Mouse (Mus musculus): ENCODE measurements at regions not wholly inside any gene's neighbourhood (a gene's known extent, or its start where the extent isn't known, plus 50 kb on each side); places are given as distances from the start of the nearest gene placed in this dataset.

- DNase-seq (ENCODE audit: low spot score, missing footprints) (no peak), ATAC-seq (ENCODE audit: low FRiP score) (no peak)
- H3K4me2 ChIP-seq: no peak overlapping the region
Observed at GRCm38 (mm10) chr6:52105031-52105593, 53.0 kb downstream of the Hoxa1 start.

GRCm38 (mm10) chr6:52104141-52104540 is 54.0 kb downstream of the Hoxa1 start:
- Histone ChIP-seq H3K36me3 (ENCODE audit: control insufficient read depth, insufficient read depth, low read length) (no peaks in the 10 kb centered on the region), H3K4me1 (ENCODE audit: control insufficient read depth, insufficient read depth, low read length) (no peaks in the 10 kb centered on the region; the same call in 1 of the 2 replicates), H3K27ac (ENCODE audit: low read depth, low read length) (no peak overlapping the region), H3K9me3 (ENCODE audit: control insufficient read depth, low read length) (no peaks in the 10 kb centered on the region), H3K9ac (ENCODE audit: low read length) (no peak overlapping the region), H3K4me3 (ENCODE audit: low read depth, low read length) (no peak overlapping the region), H3K4me2 (no peak overlapping the region), H3K27me3 (ENCODE audit: control insufficient read depth, insufficient read depth, low read length) (no peaks in the 10 kb centered on the region)
- WGBS: 94% methylated on average over 11 of the region's 11 CpGs
- ATAC-seq (ENCODE audit: low FRiP score) (no peak), DNase-seq (ENCODE audit: low spot score, missing footprints) (no peak)

More at GRCm38 (mm10) chr6:52105031-52105593, 53.0 kb downstream of the Hoxa1 start:
- 32% methylated on average over 13 of the region's 13 CpGs for WGBS
- Histone ChIP-seq H3K4me1 (ENCODE audit: control insufficient read depth, insufficient read depth, low read length) (no peaks in the 10 kb centered on the region; the same call in 1 of the 2 replicates), H3K27ac (ENCODE audit: low read depth, low read length) (no peak overlapping the region), H3K9me3 (ENCODE audit: control insufficient read depth, low read length) (no peaks in the 10 kb centered on the region), H3K9ac (ENCODE audit: low read length) (no peak overlapping the region), H3K4me3 (ENCODE audit: low read depth, low read length) (no peak overlapping the region), H3K27me3 (ENCODE audit: control insufficient read depth, insufficient read depth, low read length) (no peaks in the 10 kb centered on the region), H3K36me3 (ENCODE audit: control insufficient read depth, insufficient read depth, low read length) (no peaks in the 10 kb centered on the region)

- no peaks in the 10 kb centered on the region for H3K36me3 ChIP-seq (ENCODE audit: control insufficient read depth, insufficient read depth, low read length)
- H3K27me3 ChIP-seq (ENCODE audit: control insufficient read depth, insufficient read depth, low read length): no peaks in the 10 kb centered on the region
- no peaks in the 10 kb centered on the region; the same call in 1 of the 2 replicates for H3K4me1 ChIP-seq (ENCODE audit: control insufficient read depth, insufficient read depth, low read length)
- DNase-seq (ENCODE audit: low spot score, missing footprints): no peak
- H3K4me2 ChIP-seq: no peak overlapping the region
- H3K27ac ChIP-seq (ENCODE audit: low read depth, low read length): no peak overlapping the region
- 88% methylated on average over 7 of the region's 7 CpGs for WGBS
- no peak for ATAC-seq (ENCODE audit: low FRiP score)
- H3K9ac ChIP-seq (ENCODE audit: low read length): no peak overlapping the region
- no peaks in the 10 kb centered on the region for H3K9me3 ChIP-seq (ENCODE audit: control insufficient read depth, low read length)
- no peak overlapping the region for H3K4me3 ChIP-seq (ENCODE audit: low read depth, low read length)
Observed at GRCm38 (mm10) chr6:52103661-52104060, 54.5 kb downstream of the Hoxa1 start.

GRCm38 (mm10) chr6:52102699-52103098 is 55.4 kb downstream of the Hoxa1 start:
- Histone ChIP-seq H3K36me3 (ENCODE audit: control insufficient read depth, insufficient read depth, low read length) (no peaks in the 10 kb centered on the region), H3K4me2 (no peak overlapping the region), H3K27ac (ENCODE audit: low read depth, low read length) (no peak overlapping the region), H3K27me3 (ENCODE audit: control insufficient read depth, insufficient read depth, low read length) (no peaks in the 10 kb centered on the region), H3K9me3 (ENCODE audit: control insufficient read depth, low read length) (no peaks in the 10 kb centered on the region), H3K9ac (ENCODE audit: low read length) (no peak overlapping the region), H3K4me3 (ENCODE audit: low read depth, low read length) (no peak overlapping the region), H3K4me1 (ENCODE audit: control insufficient read depth, insufficient read depth, low read length) (no peaks in the 10 kb centered on the region; the same call in 1 of the 2 replicates)
- WGBS: 60% methylated on average over 8 of the region's 8 CpGs
- ATAC-seq (ENCODE audit: low FRiP score) (no peak), DNase-seq (ENCODE audit: low spot score, missing footprints) (no peak)

GRCm38 (mm10) chr6:52102179-52102578 is 55.9 kb downstream of the Hoxa1 start:
- no peak for ATAC-seq (ENCODE audit: low FRiP score)
- WGBS: 75% methylated on average over 8 of the region's 8 CpGs
- Histone ChIP-seq H3K9me3 (ENCODE audit: control insufficient read depth, low read length) (no peaks in the 10 kb centered on the region), H3K36me3 (ENCODE audit: control insufficient read depth, insufficient read depth, low read length) (no peaks in the 10 kb centered on the region), H3K27ac (ENCODE audit: low read depth, low read length) (no peak overlapping the region), H3K4me1 (ENCODE audit: control insufficient read depth, insufficient read depth, low read length) (no peaks in the 10 kb centered on the region; the same call in 1 of the 2 replicates), H3K9ac (ENCODE audit: low read length) (no peak overlapping the region), H3K4me3 (ENCODE audit: low read depth, low read length) (no peak overlapping the region), H3K4me2 (no peak overlapping the region), H3K27me3 (ENCODE audit: control insufficient read depth, insufficient read depth, low read length) (no peaks in the 10 kb centered on the region)
- peak; percentile 73 for DNase-seq (ENCODE audit: low spot score, missing footprints)

GRCm38 (mm10) chr6:52101209-52101608 is 56.9 kb downstream of the Hoxa1 start:
- 96% methylated on average over 6 of the region's 6 CpGs for WGBS
- no peaks in the 10 kb centered on the region; the same call in 1 of the 2 replicates for H3K4me1 ChIP-seq (ENCODE audit: control insufficient read depth, insufficient read depth, low read length)
- H3K9me3 ChIP-seq (ENCODE audit: control insufficient read depth, low read length): no peaks in the 10 kb centered on the region
- ATAC-seq (ENCODE audit: low FRiP score): no peak
- DNase-seq (ENCODE audit: low spot score, missing footprints): no peak
- no peaks in the 10 kb centered on the region for H3K36me3 ChIP-seq (ENCODE audit: control insufficient read depth, insufficient read depth, low read length)
- no peak overlapping the region for H3K9ac ChIP-seq (ENCODE audit: low read length)
- H3K27me3 ChIP-seq (ENCODE audit: control insufficient read depth, insufficient read depth, low read length): no peaks in the 10 kb centered on the region
- no peak overlapping the region for H3K27ac ChIP-seq (ENCODE audit: low read depth, low read length)
- H3K4me3 ChIP-seq (ENCODE audit: low read depth, low read length): no peak overlapping the region
- H3K4me2 ChIP-seq: no peak overlapping the region

GRCm38 (mm10) chr6:52098851-52099250 is 59.3 kb downstream of the Hoxa1 start:
- Histone ChIP-seq H3K4me1 (ENCODE audit: control insufficient read depth, insufficient read depth, low read length) (no peaks in the 10 kb centered on the region), H3K27ac (ENCODE audit: low read depth, low read length) (no peak overlapping the region), H3K4me3 (ENCODE audit: low read depth, low read length) (no peak overlapping the region), H3K27me3 (ENCODE audit: control insufficient read depth, insufficient read depth, low read length) (no peaks in the 10 kb centered on the region), H3K36me3 (ENCODE audit: control insufficient read depth, insufficient read depth, low read length) (no peaks in the 10 kb centered on the region), H3K9me3 (ENCODE audit: control insufficient read depth, low read length) (no peaks in the 10 kb centered on the region), H3K9ac (ENCODE audit: low read length) (no peak overlapping the region), H3K4me2 (no peak overlapping the region)
- WGBS: 94% methylated on average over 7 of the region's 7 CpGs
- DNase-seq (ENCODE audit: low spot score, missing footprints) (no peak), ATAC-seq (ENCODE audit: low FRiP score) (no peak)

GRCm38 (mm10) chr6:52095575-52095974 is 62.5 kb downstream of the Hoxa1 start:
- WGBS: 94% methylated on average over 7 of the region's 7 CpGs
- Histone ChIP-seq H3K9me3 (ENCODE audit: control insufficient read depth, low read length) (no peaks in the 10 kb centered on the region), H3K36me3 (ENCODE audit: control insufficient read depth, insufficient read depth, low read length) (no peaks in the 10 kb centered on the region), H3K4me1 (ENCODE audit: control insufficient read depth, insufficient read depth, low read length) (no peaks in the 10 kb centered on the region), H3K4me2 (no peak overlapping the region), H3K9ac (ENCODE audit: low read length) (no peak overlapping the region), H3K27ac (ENCODE audit: low read depth, low read length) (no peak overlapping the region), H3K4me3 (ENCODE audit: low read depth, low read length) (no peak overlapping the region), H3K27me3 (ENCODE audit: control insufficient read depth, insufficient read depth, low read length) (no peaks in the 10 kb centered on the region)
- DNase-seq (ENCODE audit: low spot score, missing footprints): no peak
- ATAC-seq (ENCODE audit: low FRiP score): no peak

GRCm38 (mm10) chr6:52091445-52091844 is 66.7 kb downstream of the Hoxa1 start:
- no peaks in the 10 kb centered on the region for H3K4me1 ChIP-seq (ENCODE audit: control insufficient read depth, insufficient read depth, low read length)
- H3K4me2 ChIP-seq: no peak overlapping the region
- no peak overlapping the region for H3K4me3 ChIP-seq (ENCODE audit: low read depth, low read length)
- H3K9me3 ChIP-seq (ENCODE audit: control insufficient read depth, low read length): no peaks in the 10 kb centered on the region
- no peak overlapping the region for H3K9ac ChIP-seq (ENCODE audit: low read length)
- H3K27ac ChIP-seq (ENCODE audit: low read depth, low read length): no peak overlapping the region
- no peaks in the 10 kb centered on the region for H3K27me3 ChIP-seq (ENCODE audit: control insufficient read depth, insufficient read depth, low read length)
- no peak for DNase-seq (ENCODE audit: low spot score, missing footprints)
- 51% methylated on average over 5 of the region's 5 CpGs for WGBS
- no peak for ATAC-seq (ENCODE audit: low FRiP score)
- no peaks in the 10 kb centered on the region for H3K36me3 ChIP-seq (ENCODE audit: control insufficient read depth, insufficient read depth, low read length)
